ENCODE assay signal across 10 mouse cellular contexts in the genomic region with DNA sequence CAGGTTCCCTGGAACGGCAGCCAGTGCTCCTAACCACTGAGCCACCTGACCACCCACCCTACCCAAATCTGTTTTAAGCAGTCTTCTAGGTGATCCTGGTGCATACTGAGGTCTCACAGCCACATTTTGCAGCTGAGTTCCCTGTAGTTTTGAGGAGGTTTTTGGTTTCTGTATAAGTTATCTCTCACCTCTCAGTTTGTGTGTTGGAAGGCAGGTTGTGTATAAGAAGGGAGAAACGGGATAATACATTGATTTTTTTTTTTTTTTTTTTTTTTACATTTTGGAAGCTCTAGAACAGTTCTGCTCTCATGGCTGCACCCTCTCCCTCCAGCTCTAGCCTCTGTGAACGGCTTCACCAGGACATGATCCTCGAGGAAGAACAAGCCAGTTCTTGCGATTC. TPM values are rescaled to one million over a fixed set of nuclear protein-coding genes. Genes with fewer than 3 reads are reported as not detected.
DNase-seq lines count a peak whose midpoint lies in the region; ATAC-seq and TF ChIP-seq lines count a peak whose summit lies in the region.
"Had no signal": no experiment of that assay in that cellular context is flagged by ENCODE, and none has a peak within 500 bp of the region (broad histone marks: within the 10 kb centered on the region; RNA-seq: fewer than 3 reads in every experiment).

No protein-coding gene starts in this region.

- H3K9ac ChIP-seq in liver, embryonic 11.5 days (ENCODE audit: low read depth, low read length): no peak overlapping the region
- H3K9ac ChIP-seq in forebrain, embryonic 12.5 days: peak overlapping the region; percentile 56
- H3K9ac ChIP-seq in intestine, postnatal 0 days (ENCODE audit: low read depth, low read length): no peak overlapping the region
- no peak overlapping the region; the same call in 1 of the 2 replicates for H3K9ac ChIP-seq in neural tube, embryonic 15.5 days (replicated peaks)

- H3K4me2 ChIP-seq in liver, embryonic 11.5 days: peak overlapping the region; percentile 91
- H3K4me2 ChIP-seq in forebrain, embryonic 12.5 days: peak overlapping the region; percentile 83
- H3K4me2 ChIP-seq in intestine, postnatal 0 days (replicated peaks; ENCODE audit: low read depth): peak overlapping the region; percentile 98; the same call in 1 of the 2 replicates
- H3K4me2 ChIP-seq in neural tube, embryonic 15.5 days: peak overlapping the region; percentile 77

- 0 out of 2 replicates have a peak, but pooled peaks cover 5% of the 10 kb centered on the region for H3K4me1 ChIP-seq in liver, embryonic 11.5 days (replicated peaks; ENCODE audit: control insufficient read depth, insufficient read depth, low read length)
- H3K4me1 ChIP-seq in forebrain, embryonic 12.5 days: peaks cover 16% of the 10 kb centered on the region
- no peaks in the 10 kb centered on the region for H3K4me1 ChIP-seq in intestine, postnatal 0 days (replicated peaks; ENCODE audit: control insufficient read depth, insufficient read depth, low read length)
- peaks cover 29% of the 10 kb centered on the region for H3K4me1 ChIP-seq in neural tube, embryonic 15.5 days

- no peak for TF ChIP-seq CTCF in intestine, postnatal 0 days (IDR thresholded peaks at IDR 0.05; ENCODE audit: low read depth)

- H3K4me3 ChIP-seq in liver, embryonic 11.5 days (ENCODE audit: low read depth, low read length): no peak overlapping the region
- H3K4me3 ChIP-seq in forebrain, embryonic 12.5 days (replicated peaks): peak overlapping the region; percentile 82
- 0 out of 2 replicates have a peak overlapping the region, but pooled peaks have one; percentile 11 for H3K4me3 ChIP-seq in intestine, postnatal 0 days (ENCODE audit: low read depth, low read length)
- H3K4me3 ChIP-seq in neural tube, embryonic 15.5 days (replicated peaks): peak overlapping the region; percentile 92

- H3K36me3 ChIP-seq in liver, embryonic 11.5 days (ENCODE audit: control insufficient read depth, insufficient read depth, low read length): peaks cover 7% of the 10 kb centered on the region; the same call in 1 of the 2 replicates
- peaks cover 43% of the 10 kb centered on the region for H3K36me3 ChIP-seq in forebrain, embryonic 12.5 days (replicated peaks)
- H3K36me3 ChIP-seq in intestine, postnatal 0 days (ENCODE audit: control insufficient read depth, insufficient read depth): no peaks in the 10 kb centered on the region
- peaks cover 35% of the 10 kb centered on the region for H3K36me3 ChIP-seq in neural tube, embryonic 15.5 days

- 79% methylated on average over 5 of the region's 5 CpGs for WGBS in liver, embryonic 11.5 days
- 86% methylated on average over 5 of the region's 5 CpGs for WGBS in forebrain, embryonic 12.5 days
- whole genome bisulfite sequencing in intestine, postnatal 0 days: 78% methylated on average over 5 of the region's 5 CpGs
- 73% methylated on average over 5 of the region's 5 CpGs for WGBS in neural tube, embryonic 15.5 days

- no peaks in the 10 kb centered on the region for H3K27me3 ChIP-seq in liver, embryonic 11.5 days (replicated peaks; ENCODE audit: control insufficient read depth, insufficient read depth, low read length)
- H3K27me3 ChIP-seq in forebrain, embryonic 12.5 days: no peaks in the 10 kb centered on the region
- no peaks in the 10 kb centered on the region for H3K27me3 ChIP-seq in intestine, postnatal 0 days (replicated peaks; ENCODE audit: control insufficient read depth, insufficient read depth, low read length)
- no peaks in the 10 kb centered on the region for H3K27me3 ChIP-seq in neural tube, embryonic 15.5 days (replicated peaks)

- H3K9me3 ChIP-seq in liver, embryonic 11.5 days (ENCODE audit: control insufficient read depth, low read length): no peaks in the 10 kb centered on the region
- H3K9me3 ChIP-seq in forebrain, embryonic 12.5 days: no peaks in the 10 kb centered on the region
- H3K9me3 ChIP-seq in intestine, postnatal 0 days (ENCODE audit: control insufficient read depth): no peaks in the 10 kb centered on the region
- no peaks in the 10 kb centered on the region for H3K9me3 ChIP-seq in neural tube, embryonic 15.5 days (replicated peaks)

- ATAC-seq in liver, embryonic 11.5 days (replicated peaks; ENCODE audit: low FRiP score): no peak
- ATAC-seq in forebrain, embryonic 12.5 days (ENCODE audit: low FRiP score): no peak
- no peak for ATAC-seq in intestine, postnatal 0 days
- ATAC-seq in neural tube, embryonic 15.5 days (ENCODE audit: low FRiP score): no peak

- no peak for DNase-seq in liver, embryonic 11.5 days (ENCODE audit: low spot score)
- DNase-seq in liver: no peak
- DNase-seq in adrenal gland, postnatal 25 days: no peak
- no peak for DNase-seq in urinary bladder, postnatal 10 days (ENCODE audit: low spot score)
- DNase-seq in left cerebral cortex, adult 18-20 months (ENCODE audit: low spot score in 2 of 2): no peak

- H3K27ac ChIP-seq in liver, embryonic 11.5 days (ENCODE audit: low read depth, low read length): no peak overlapping the region
- H3K27ac ChIP-seq in forebrain, embryonic 12.5 days: no peak overlapping the region
- H3K27ac ChIP-seq in intestine, postnatal 0 days (ENCODE audit: low read depth, low read length): no peak overlapping the region
- no peak overlapping the region for H3K27ac ChIP-seq in neural tube, embryonic 15.5 days (replicated peaks)

RNA-seq across cellular contexts. Expression of a gene that starts 2.1 kb away (rescaled TPM):
- polyA plus RNA-seq in liver, embryonic 11.5 days (2014; fragmentation: Nextera tagmentation; extraction: Ambion mirVana): 2.4 and 3.0 TPM in 2 replicates
- 11.6 and 11.8 TPM in 2 replicates for polyA plus RNA-seq in forebrain, embryonic 12.5 days (2016; fragmentation: Nextera tagmentation; extraction: Ambion mirVana)
- 1.7 and 1.9 TPM in 2 replicates for polyA plus RNA-seq in intestine, postnatal 0 days (2015; fragmentation: Nextera tagmentation; extraction: Ambion mirVana)
- 10.2 and 11.8 TPM in 2 replicates for polyA plus RNA-seq in neural tube, embryonic 15.5 days (2015; fragmentation: Nextera tagmentation; extraction: Ambion mirVana)
- total RNA-seq in adrenal gland, postnatal 25 days (2021): 3.4 and 4.4 TPM in 2 replicates
- 10 to 100 TPM; 11.7 to 12.9 TPM for total RNA-seq in left cerebral cortex, adult 18-20 months (2021)

RNA-seq across cellular contexts. Expression of a gene that starts 17.5 kb away (rescaled TPM):
- 9.6 and 10.2 TPM in 2 replicates for polyA plus RNA-seq in liver, embryonic 11.5 days (2014; fragmentation: Nextera tagmentation; extraction: Ambion mirVana)
- polyA plus RNA-seq in forebrain, embryonic 12.5 days (2016; fragmentation: Nextera tagmentation; extraction: Ambion mirVana): 17.8 and 18.3 TPM in 2 replicates
- 4.4 and 4.7 TPM in 2 replicates for polyA plus RNA-seq in intestine, postnatal 0 days (2015; fragmentation: Nextera tagmentation; extraction: Ambion mirVana)
- 13.2 and 14.1 TPM in 2 replicates for polyA plus RNA-seq in neural tube, embryonic 15.5 days (2015; fragmentation: Nextera tagmentation; extraction: Ambion mirVana)
- 16.2 and 18.5 TPM in 2 replicates for total RNA-seq in adrenal gland, postnatal 25 days (2021)
- total RNA-seq in left cerebral cortex, adult 18-20 months (2021): 10 to 100 TPM; 17.8 to 18.4 TPM

RNA-seq across cellular contexts. Expression of a gene that starts 30.0 kb away (rescaled TPM):
- polyA plus RNA-seq in liver, embryonic 11.5 days (2014; fragmentation: Nextera tagmentation; extraction: Ambion mirVana): 9.0 and 10.0 TPM in 2 replicates
- polyA plus RNA-seq in forebrain, embryonic 12.5 days (2016; fragmentation: Nextera tagmentation; extraction: Ambion mirVana): 20.7 and 23.0 TPM in 2 replicates
- 4.1 and 4.3 TPM in 2 replicates for polyA plus RNA-seq in intestine, postnatal 0 days (2015; fragmentation: Nextera tagmentation; extraction: Ambion mirVana)
- 20.6 and 23.4 TPM in 2 replicates for polyA plus RNA-seq in neural tube, embryonic 15.5 days (2015; fragmentation: Nextera tagmentation; extraction: Ambion mirVana)
- 13.7 and 18.7 TPM in 2 replicates for total RNA-seq in adrenal gland, postnatal 25 days (2021)
- total RNA-seq in left cerebral cortex, adult 18-20 months (2021): 10 to 100 TPM; 23.9 to 24.1 TPM

RNA-seq across cellular contexts. Expression of a gene that starts 59.1 kb away (rescaled TPM):
- not detected in 2 replicates for polyA plus RNA-seq in liver, embryonic 11.5 days (2014; fragmentation: Nextera tagmentation; extraction: Ambion mirVana)
- polyA plus RNA-seq in forebrain, embryonic 12.5 days (2016; fragmentation: Nextera tagmentation; extraction: Ambion mirVana): 0.06 and 0.10 TPM in 2 replicates
- not detected in 2 replicates for polyA plus RNA-seq in intestine, postnatal 0 days (2015; fragmentation: Nextera tagmentation; extraction: Ambion mirVana)
- 0.11 and 0.27 TPM in 2 replicates for polyA plus RNA-seq in neural tube, embryonic 15.5 days (2015; fragmentation: Nextera tagmentation; extraction: Ambion mirVana)
- not detected in 2 replicates for total RNA-seq in adrenal gland, postnatal 25 days (2021)
- total RNA-seq in left cerebral cortex, adult 18-20 months (2021): not detected
- total RNA-seq: common myeloid progenitor, adult 5-6 weeks; neutrophil, adult 5-6 weeks had no signal
